Mouse (Mus musculus) limb, embryonic 11.5 days (tissue): ENCODE results near the gene Zfp768. TPM values are rescaled to one million over a fixed set of nuclear protein-coding genes. Genes with fewer than 3 reads are reported as not detected.

ENCODE experiments used
- ATAC-seq: fragments of 200-750 bp; cut with Nextera tagmentation; 2 replicates; pipeline ENCODE4 v1.8.0; 2017; ENCODE audit warnings: low read depth; ENCODE audit not compliant: insufficient number of reproducible peaks, low FRiP score, low TSS enrichment
- DNase-seq: peaks from one replicate; pipeline ENCODE4 v3.0.0-alpha.2; 2015; ENCODE audit warnings: low spot score
- H3K27ac ChIP-seq: fragments of 300-500 bp; sonication (generic); replicated peaks from 2 replicates; pipeline ENCODE4 v1.5.1; 2014; ENCODE audit warnings: low read depth, mild to moderate bottlenecking, low read length
- H3K27me3 ChIP-seq: fragments of 300-500 bp; sonication (generic); 2 replicates; pipeline ENCODE4 v1.6.1; 2014; ENCODE audit warnings: mild to moderate bottlenecking, low read length, mixed read lengths; ENCODE audit not compliant: control insufficient read depth, insufficient read depth
- H3K36me3 ChIP-seq: fragments of 300-500 bp; sonication (generic); 2 replicates; pipeline ENCODE4 v1.6.1; 2014; ENCODE audit warnings: mild to moderate bottlenecking, low read length, moderate library complexity, mixed read lengths; ENCODE audit not compliant: control insufficient read depth, insufficient read depth
- H3K4me1 ChIP-seq: fragments of 300-500 bp; sonication (generic); 2 replicates; pipeline ENCODE4 v1.6.1; 2014; ENCODE audit warnings: low read length, mixed read lengths; ENCODE audit not compliant: control insufficient read depth, insufficient read depth
- H3K4me2 ChIP-seq: fragments of 300-500 bp; sonication (generic); 2 replicates; pipeline ENCODE4 v1.6.1; 2014; ENCODE audit warnings: low read depth, mild to moderate bottlenecking, moderate library complexity; ENCODE audit not compliant: severe bottlenecking
- H3K4me3 ChIP-seq: fragments of 300-500 bp; sonication (generic); 2 replicates; pipeline ENCODE4 v1.5.1; 2014; ENCODE audit warnings: low read depth, low read length
- H3K9ac ChIP-seq: fragments of 300-500 bp; sonication (generic); 2 replicates; pipeline ENCODE4 v1.6.1; 2014; ENCODE audit warnings: mild to moderate bottlenecking, low read length
- H3K9me3 ChIP-seq: fragments of 300-500 bp; sonication (generic); 2 replicates; pipeline ENCODE4 v1.6.1; 2016; ENCODE audit warnings: low read length; ENCODE audit not compliant: control insufficient read depth
- WGBS: fragments of 180-500 bp; shearing (Covaris S2); extraction: QIAGEN DNeasy Blood & Tissue Kit; methylation state at CpG from one replicate; pipeline ENCODE4 v1.1.7; 2014; 5-methylcytosine and 5-hydroxymethylcytosine counted together
- polyA plus RNA-seq: library from polyadenylated mRNA; unstranded; fragments of >200 nt; fragmentation: Nextera tagmentation; extraction: Ambion mirVana; gene quantifications from 2 replicates; pipeline ENCODE4 v1.2.1, GENCODE M21; 2014

Zfp768 gene
- polyA plus RNA-seq, 1 experiment from 2014 or later = 6.0 TPM

DNA sequence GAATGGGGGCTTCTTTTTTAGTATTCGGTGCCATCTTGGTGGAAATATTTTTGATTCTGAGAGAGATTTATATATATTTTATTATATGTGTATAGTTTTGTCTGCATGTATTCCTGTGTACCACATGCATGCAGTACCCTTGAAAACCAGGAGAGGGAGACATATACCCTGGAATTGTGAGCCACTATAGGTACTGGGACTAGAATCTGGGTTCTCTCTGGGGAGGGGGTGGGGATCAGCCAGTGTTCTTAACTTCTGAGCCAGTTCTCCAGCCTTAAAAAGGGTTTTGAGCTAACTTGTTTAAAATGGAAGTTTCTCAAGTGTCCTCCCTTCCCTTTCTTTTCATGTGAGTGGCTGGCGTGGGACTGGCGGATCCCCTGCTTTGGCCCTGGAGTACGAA lies 36.5 kb downstream of the Zfp768 start:
- ATAC-seq (no peak), DNase-seq (peak; percentile 77)
- Histone ChIP-seq H3K4me2 (no peak overlapping the region), H3K27me3 (no peaks in the 10 kb centered on the region), H3K36me3 (no peaks in the 10 kb centered on the region), H3K4me1 (no peaks in the 10 kb centered on the region), H3K4me3 (no peak overlapping the region), H3K27ac (no peak overlapping the region), H3K9ac (no peak overlapping the region), H3K9me3 (no peaks in the 10 kb centered on the region)
- 74% methylated on average over 4 of the region's 4 CpGs for WGBS

DNA sequence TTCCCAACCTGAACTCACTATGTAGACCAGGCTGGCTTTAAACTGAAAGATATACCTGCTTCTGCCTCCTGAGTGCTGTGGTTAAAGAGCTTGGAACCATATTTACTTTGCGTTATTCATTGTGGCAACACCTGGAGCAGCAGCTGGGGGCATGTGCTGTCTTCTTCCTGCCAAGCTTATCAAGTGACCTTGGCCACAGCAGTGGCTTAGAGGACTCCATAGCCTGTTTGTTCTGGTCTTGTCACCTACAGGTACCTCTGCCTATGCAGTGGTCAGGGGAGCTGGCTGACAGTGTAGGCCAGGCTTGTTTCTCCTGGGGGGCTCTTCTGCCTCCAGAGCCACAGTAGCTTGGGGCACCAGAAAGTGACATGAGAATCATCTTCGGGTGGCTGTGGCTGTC lies 37.0 kb downstream of the Zfp768 start:
- H3K9ac ChIP-seq = no peak overlapping the region
- H3K4me3 ChIP-seq = no peak overlapping the region
- H3K9me3 ChIP-seq = no peaks in the 10 kb centered on the region
- no peak for DNase-seq
- H3K4me1 ChIP-seq = no peaks in the 10 kb centered on the region
- WGBS = 93% methylated on average over 2 of the region's 2 CpGs
- H3K4me2 ChIP-seq = no peak overlapping the region
- no peak overlapping the region for H3K27ac ChIP-seq
- no peak for ATAC-seq
- no peaks in the 10 kb centered on the region for H3K36me3 ChIP-seq
- H3K27me3 ChIP-seq = no peaks in the 10 kb centered on the region

DNA sequence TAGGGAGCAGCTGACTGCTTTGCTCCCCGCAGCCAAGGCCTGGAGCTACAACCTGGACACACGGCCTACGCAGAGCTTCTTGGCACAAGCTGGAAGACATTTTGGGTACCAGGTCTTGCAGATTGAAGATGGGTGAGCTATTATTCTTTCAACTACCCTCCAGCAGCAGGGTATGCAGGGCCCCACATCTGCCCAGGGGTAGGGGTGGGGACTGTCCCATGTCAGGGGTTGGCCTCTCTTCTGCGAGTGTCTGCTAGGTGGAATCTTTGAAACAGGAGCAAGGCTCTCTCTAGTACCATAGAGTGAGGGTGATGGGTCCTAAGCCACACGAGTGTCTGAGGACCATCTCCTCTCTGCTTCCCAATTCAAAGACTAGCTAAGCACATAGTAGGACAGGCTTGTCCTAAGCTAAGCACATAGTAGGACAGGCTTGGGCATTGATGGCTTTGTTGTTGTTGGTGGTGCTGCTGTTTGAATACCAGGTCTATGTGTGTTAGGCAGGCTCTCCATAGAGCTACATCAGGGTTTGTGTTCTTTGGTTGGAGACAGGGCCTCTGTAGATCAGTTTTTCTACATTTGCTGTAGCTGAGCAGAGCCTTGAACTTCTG lies 47.7 kb downstream of the Zfp768 start:
- Histone ChIP-seq H3K9ac (no peak overlapping the region), H3K9me3 (no peaks in the 10 kb centered on the region), H3K27me3 (no peaks in the 10 kb centered on the region), H3K4me3 (no peak overlapping the region), H3K27ac (no peak overlapping the region), H3K4me2 (no peak overlapping the region), H3K36me3 (no peaks in the 10 kb centered on the region), H3K4me1 (no peaks in the 10 kb centered on the region)
- 96% methylated on average over 5 of the region's 5 CpGs for WGBS
- DNase-seq = no peak
- no peak for ATAC-seq

DNA sequence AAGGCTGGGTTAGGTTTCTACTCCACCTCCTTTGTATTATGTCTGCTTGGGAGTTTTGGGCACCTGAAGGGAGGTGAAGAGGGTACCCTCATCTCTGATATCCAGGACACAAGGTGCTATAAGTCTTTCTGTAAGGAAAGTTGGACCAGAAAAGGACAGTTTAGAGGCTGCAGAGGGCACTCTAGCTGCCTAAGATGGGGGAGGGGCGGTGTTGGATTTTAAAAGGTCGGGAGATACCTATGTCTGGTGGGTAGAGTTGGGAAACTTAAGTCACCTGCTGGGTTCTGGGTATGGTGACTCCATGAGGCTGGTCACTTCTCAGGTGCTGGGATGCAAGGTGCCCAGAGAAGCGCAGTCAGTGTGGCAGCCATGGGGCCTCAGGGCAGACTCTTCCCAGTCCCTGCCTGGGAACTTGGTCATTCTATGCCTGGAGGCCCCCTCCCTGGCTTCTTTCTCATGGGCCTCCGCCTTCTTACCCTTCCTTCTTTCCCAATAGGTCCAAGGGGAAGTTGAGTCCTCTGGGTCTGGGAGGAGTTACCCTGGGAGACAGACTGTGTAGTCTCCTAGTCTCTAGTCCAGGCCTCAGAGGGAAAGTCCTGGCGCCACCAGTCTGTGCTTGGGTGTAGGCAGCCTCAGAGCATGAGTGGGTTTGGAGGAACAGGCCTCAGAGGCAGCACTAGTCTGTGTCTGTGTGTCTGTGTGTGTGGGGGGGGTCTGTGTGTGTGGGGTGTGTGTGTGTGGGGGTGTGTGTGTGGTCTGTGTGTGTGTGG lies 48.4 kb downstream of the Zfp768 start:
- Histone ChIP-seq H3K27me3 (no peaks in the 10 kb centered on the region), H3K4me1 (no peaks in the 10 kb centered on the region), H3K36me3 (no peaks in the 10 kb centered on the region), H3K27ac (no peak overlapping the region), H3K4me2 (no peak overlapping the region), H3K4me3 (no peak overlapping the region), H3K9ac (no peak overlapping the region), H3K9me3 (no peaks in the 10 kb centered on the region)
- WGBS = 79% methylated on average over 5 of the region's 5 CpGs
- DNase-seq = no peak
- ATAC-seq = no peak

DNA sequence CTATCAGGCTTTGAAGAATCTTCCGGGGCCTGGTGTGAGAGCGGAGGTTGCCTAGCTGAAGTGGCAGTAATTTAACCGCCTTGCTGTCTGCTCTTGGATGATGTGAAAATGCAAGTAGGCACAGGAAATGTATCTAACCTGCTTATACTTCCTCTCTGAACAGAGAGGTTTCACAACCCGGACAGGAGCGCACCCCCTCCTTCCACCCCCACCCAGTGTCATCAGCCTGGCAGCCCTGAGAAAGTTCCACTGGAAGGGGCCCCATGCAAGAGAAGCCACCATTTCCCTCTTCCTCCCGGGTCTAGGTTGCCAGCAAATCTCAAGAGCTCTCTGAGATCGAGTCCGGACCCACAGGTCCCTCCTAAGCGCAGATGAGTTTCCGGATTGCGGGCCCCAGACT lies 49.3 kb downstream of the Zfp768 start, which contains the start of gene Itgal:
Gene Itgal (plus strand): TSS at position 163 of the 400 bp plus-strand sequence.
- 84% methylated on average over 11 of the region's 11 CpGs for WGBS
- H3K27me3 ChIP-seq = no peaks in the 10 kb centered on the region
- no peak within 1 kb of the TSS for H3K4me3 ChIP-seq
- H3K9ac ChIP-seq = no peak within 1 kb of the TSS
- H3K27ac ChIP-seq = no peak within 1 kb of the TSS
- H3K4me2 ChIP-seq = no peak within 1 kb of the TSS
- H3K36me3 ChIP-seq = no peaks in the 10 kb centered on the region
- no peaks in the 10 kb centered on the region for H3K4me1 ChIP-seq
- no peak for DNase-seq
- H3K9me3 ChIP-seq = no peaks in the 10 kb centered on the region
- ATAC-seq = no peak

Other genes with a start within 250 kb of the Zfp768 start
- gene Qprt, start 223.4 kb downstream of the Zfp768 start, polyA plus RNA-seq = 1.3 and 1.6 TPM in 2 replicates
- 0.05 and 0.20 TPM in 2 replicates for gene Spn, start 207.8 kb downstream of the Zfp768 start, polyA plus RNA-seq
- 77.0 and 83.7 TPM in 2 replicates for gene Cd2bp2, start 149.5 kb downstream of the Zfp768 start, polyA plus RNA-seq
- 24.8 and 30.6 TPM in 2 replicates for gene Tbc1d10b, start 137.1 kb downstream of the Zfp768 start, polyA plus RNA-seq
- 33.6 and 33.7 TPM in 2 replicates for gene Mylpf, start 136.7 kb downstream of the Zfp768 start, polyA plus RNA-seq
- gene Zfp553, start 112.5 kb downstream of the Zfp768 start, polyA plus RNA-seq = 24.2 and 29.1 TPM in 2 replicates
- 23.1 and 29.3 TPM in 2 replicates for gene Sept1, start 112.5 kb downstream of the Zfp768 start, polyA plus RNA-seq
- gene Zfp771, start 101.3 kb downstream of the Zfp768 start, polyA plus RNA-seq = 65.6 and 69.0 TPM in 2 replicates
- gene Dctpp1, start 84.9 kb downstream of the Zfp768 start, polyA plus RNA-seq = 290 and 292 TPM in 2 replicates
- 94.5 and 104 TPM in 2 replicates for gene Sephs2, start 71.5 kb downstream of the Zfp768 start, polyA plus RNA-seq
- gene Itgal, start 49.3 kb downstream of the Zfp768 start, polyA plus RNA-seq = 0.18 and 0.44 TPM in 2 replicates
- gene Zfp747, start 30.5 kb upstream of the Zfp768 start, polyA plus RNA-seq = 8.6 and 9.2 TPM in 2 replicates
- 6.3 and 6.8 TPM in 2 replicates for gene 9130019O22Rik, start 41.6 kb upstream of the Zfp768 start, polyA plus RNA-seq
- gene E430018J23Rik, start 48.0 kb upstream of the Zfp768 start, polyA plus RNA-seq = 7.4 and 9.0 TPM in 2 replicates
- 7.5 and 7.7 TPM in 2 replicates for gene Zfp764, start 61.2 kb upstream of the Zfp768 start, polyA plus RNA-seq
- 33.7 and 37.7 TPM in 2 replicates for gene Zfp688, start 76.5 kb upstream of the Zfp768 start, polyA plus RNA-seq
- gene Zfp689, start 103.6 kb upstream of the Zfp768 start, polyA plus RNA-seq = 16.5 and 17.6 TPM in 2 replicates
- 49.1 and 53.4 TPM in 2 replicates for gene Prr14, start 114.0 kb upstream of the Zfp768 start, polyA plus RNA-seq
- gene Fbrs, start 133.6 kb upstream of the Zfp768 start, polyA plus RNA-seq = 13.2 and 14.3 TPM in 2 replicates
- 59.4 and 61.4 TPM in 2 replicates for gene Srcap, start 166.4 kb upstream of the Zfp768 start, polyA plus RNA-seq
- 19.4 and 21.0 TPM in 2 replicates for gene Gm42715, start 174.0 kb upstream of the Zfp768 start, polyA plus RNA-seq
- 4.7 and 9.9 TPM in 2 replicates for gene Tmem265, start 215.8 kb upstream of the Zfp768 start, polyA plus RNA-seq
- gene Phkg2, start 227.8 kb upstream of the Zfp768 start, polyA plus RNA-seq = 45.7 and 48.8 TPM in 2 replicates
- 11.5 and 12.3 TPM in 2 replicates for gene Ccdc189, start 243.0 kb upstream of the Zfp768 start, polyA plus RNA-seq
- gene Rnf40, start 243.2 kb upstream of the Zfp768 start, polyA plus RNA-seq = 44.3 and 49.1 TPM in 2 replicates